ENCODE assay signal across 26 mouse cellular contexts in genomic region chr11:97112519-97113125, GRCm38 (mm10). TPM values are rescaled to one million over a fixed set of nuclear protein-coding genes. Genes with fewer than 3 reads are reported as not detected.
DNase-seq lines count a peak whose midpoint lies in the region; ATAC-seq lines count a peak whose summit lies in the region.
"Had no signal": no experiment of that assay in that cellular context is flagged by ENCODE, and none has a peak within 500 bp of the region (broad histone marks: within the 10 kb centered on the region; RNA-seq: fewer than 3 reads in every experiment).

No protein-coding gene starts in this region.

- H3K4me1 ChIP-seq in embryonic facial prominence, embryonic 12.5 days: peaks cover 16% of the 10 kb centered on the region
- peaks cover 24% of the 10 kb centered on the region for H3K4me1 ChIP-seq in embryonic facial prominence, embryonic 10.5 days
- H3K4me1 ChIP-seq in forebrain, embryonic 14.5 days (ENCODE audit: control insufficient read depth, insufficient read depth, low read length): peaks cover 5% of the 10 kb centered on the region

- 0 out of 2 replicates have a peak, but pooled peaks have one; percentile 15 for ATAC-seq in embryonic facial prominence, embryonic 12.5 days (ENCODE audit: insufficient number of reproducible peaks, insufficient read depth, low FRiP score, low TSS enrichment)
- peak; percentile 2 for ATAC-seq in inflammation-experienced regulatory T-cells, adult 6 months
- no peak for ATAC-seq in forebrain, embryonic 14.5 days
- ATAC-seq: forebrain, embryonic 15.5 days; intestine, embryonic 15.5 days; Patski had no signal

- no peak overlapping the region for H3K4me3 ChIP-seq in embryonic facial prominence, embryonic 12.5 days
- no peak overlapping the region for H3K4me3 ChIP-seq in embryonic facial prominence, embryonic 10.5 days
- no peak overlapping the region for H3K4me3 ChIP-seq in forebrain, embryonic 14.5 days (ENCODE audit: low read depth, low read length)
- H3K4me3 ChIP-seq: embryonic facial prominence, embryonic 15.5 days; erythroblast, embryonic 14.5 days; forebrain, embryonic 10.5 days; forebrain, embryonic 15.5 days; heart, embryonic 13.5 days; hindbrain, embryonic 15.5 days; intestine, embryonic 15.5 days had no signal

- peaks cover 49% of the 10 kb centered on the region for H3K27me3 ChIP-seq in embryonic facial prominence, embryonic 12.5 days
- peaks cover 69% of the 10 kb centered on the region for H3K27me3 ChIP-seq in embryonic facial prominence, embryonic 10.5 days (replicated peaks; ENCODE audit: low read depth, poor library complexity, severe bottlenecking)
- peaks cover 43% of the 10 kb centered on the region for H3K27me3 ChIP-seq in forebrain, embryonic 14.5 days (replicated peaks; ENCODE audit: control insufficient read depth, insufficient read depth, low read length)
- H3K27me3 ChIP-seq: CH12.LX had no signal

- H3K9me3 ChIP-seq in embryonic facial prominence, embryonic 12.5 days: no peaks in the 10 kb centered on the region
- no peaks in the 10 kb centered on the region for H3K9me3 ChIP-seq in embryonic facial prominence, embryonic 10.5 days
- H3K9me3 ChIP-seq in forebrain, embryonic 14.5 days (replicated peaks; ENCODE audit: control insufficient read depth, low read length): no peaks in the 10 kb centered on the region
- H3K9me3 ChIP-seq: embryonic facial prominence, embryonic 15.5 days; forebrain, embryonic 10.5 days; forebrain, embryonic 15.5 days; heart, embryonic 13.5 days; hindbrain, embryonic 15.5 days; intestine, embryonic 15.5 days had no signal

- DNase-seq in embryonic facial prominence, embryonic 10.5 days (ENCODE audit: low spot score): no peak
- DNase-seq in R1 (ENCODE audit: low read depth, low spot score): peak; percentile 48
- no peak for DNase-seq in forebrain, embryonic 14.5 days (ENCODE audit: low spot score)
- DNase-seq in left cerebral cortex, adult 9 months (ENCODE audit: low spot score in 2 of 2): no peak
- DNase-seq in lung, adult 18-20 months: no peak
- DNase-seq: adrenal gland, adult 8-10 months; adrenal gland, postnatal 36 days; B cell, adult 2 months; cerebellum, adult 11 months; cerebellum, adult 9-10 months; cerebellum, postnatal 36 days; gastrocnemius, postnatal 36 days; heart, adult 11 months; heart, postnatal 36 days had no signal

- no peak overlapping the region for H3K4me2 ChIP-seq in embryonic facial prominence, embryonic 12.5 days (replicated peaks)
- H3K4me2 ChIP-seq in forebrain, embryonic 14.5 days (ENCODE audit: low read length): no peak overlapping the region
- H3K4me2 ChIP-seq: embryonic facial prominence, embryonic 15.5 days; forebrain, embryonic 15.5 days; heart, embryonic 13.5 days; hindbrain, embryonic 15.5 days; intestine, embryonic 15.5 days had no signal

- H3K27ac ChIP-seq in embryonic facial prominence, embryonic 12.5 days: no peak overlapping the region
- no peak overlapping the region for H3K27ac ChIP-seq in embryonic facial prominence, embryonic 10.5 days (replicated peaks)
- H3K27ac ChIP-seq in forebrain, embryonic 14.5 days (ENCODE audit: low read depth, low read length): no peak overlapping the region
- H3K27ac ChIP-seq: embryonic facial prominence, embryonic 15.5 days; forebrain, embryonic 10.5 days; forebrain, embryonic 15.5 days; heart, embryonic 13.5 days; hindbrain, embryonic 15.5 days; intestine, embryonic 15.5 days had no signal

- 81% methylated on average over 9 of the region's 9 CpGs for WGBS in embryonic facial prominence, embryonic 12.5 days
- WGBS in embryonic facial prominence, embryonic 10.5 days: 79% methylated on average over 9 of the region's 9 CpGs
- 80% methylated on average over 9 of the region's 9 CpGs for WGBS in forebrain, embryonic 14.5 days

- H3K9ac ChIP-seq in embryonic facial prominence, embryonic 12.5 days: no peak overlapping the region
- no peak overlapping the region for H3K9ac ChIP-seq in forebrain, embryonic 14.5 days (ENCODE audit: low read length)
- H3K9ac ChIP-seq: embryonic facial prominence, embryonic 15.5 days; forebrain, embryonic 15.5 days; heart, embryonic 13.5 days; hindbrain, embryonic 15.5 days; intestine, embryonic 15.5 days had no signal

- H3K36me3 ChIP-seq in embryonic facial prominence, embryonic 12.5 days: no peaks in the 10 kb centered on the region
- H3K36me3 ChIP-seq in embryonic facial prominence, embryonic 10.5 days (replicated peaks): no peaks in the 10 kb centered on the region
- no peaks in the 10 kb centered on the region for H3K36me3 ChIP-seq in forebrain, embryonic 14.5 days (ENCODE audit: control insufficient read depth, insufficient read depth, low read length)
- H3K36me3 ChIP-seq: embryonic facial prominence, embryonic 15.5 days; forebrain, embryonic 10.5 days; forebrain, embryonic 15.5 days; heart, embryonic 13.5 days; hindbrain, embryonic 15.5 days; intestine, embryonic 15.5 days had no signal

RNA-seq across cellular contexts. Expression of gene Tbx21, which starts 2.5 kb away (rescaled TPM):
- polyA plus RNA-seq in embryonic facial prominence, embryonic 12.5 days (2016; fragmentation: Nextera tagmentation; extraction: Ambion mirVana): 0.14 and 0.20 TPM in 2 replicates
- polyA plus RNA-seq in embryonic facial prominence, embryonic 10.5 days (2016; fragmentation: Nextera tagmentation; extraction: Ambion mirVana): 0.11 and 0.17 TPM in 2 replicates
- polyA plus RNA-seq in inflammation-experienced regulatory T-cells, adult 6 months (2017; shearing (Covaris generic)): 10 to 100 TPM in 1 of 3 experiments, 1 to 10 TPM in 2; 3.4 to 20.9 (median 3.6) TPM
- polyA plus RNA-seq in forebrain, embryonic 14.5 days (2014; fragmentation: Nextera tagmentation; extraction: Ambion mirVana): 0.11 and 0.13 TPM in 2 replicates
- polyA plus RNA-seq: erythroblast, embryonic 14.5 days; heart, embryonic 13.5 days; heart, postnatal 0 days; Patski had no signal

RNA-seq across cellular contexts. Expression of gene Tbkbp1, which starts 38.7 kb away (rescaled TPM):
- 9.6 and 10.4 TPM in 2 replicates for polyA plus RNA-seq in embryonic facial prominence, embryonic 12.5 days (2016; fragmentation: Nextera tagmentation; extraction: Ambion mirVana)
- 4.7 and 5.1 TPM in 2 replicates for polyA plus RNA-seq in embryonic facial prominence, embryonic 10.5 days (2016; fragmentation: Nextera tagmentation; extraction: Ambion mirVana)
- under 1 TPM in 2 of 3 experiments, not detected in 1; 0.21 to 0.44 TPM for polyA plus RNA-seq in inflammation-experienced regulatory T-cells, adult 6 months (2017; shearing (Covaris generic))
- polyA plus RNA-seq in forebrain, embryonic 14.5 days (2014; fragmentation: Nextera tagmentation; extraction: Ambion mirVana): 4.8 and 5.4 TPM in 2 replicates
